Mouse (Mus musculus): ENCODE measurements around the gene Fras1. TPM values are rescaled to one million over a fixed set of nuclear protein-coding genes. Genes with fewer than 3 reads are reported as not detected.

The Fras1 gene
- total RNA-seq, 2 experiments from 2014 or later = 0.17 TPM; not detected in 1

DNA sequence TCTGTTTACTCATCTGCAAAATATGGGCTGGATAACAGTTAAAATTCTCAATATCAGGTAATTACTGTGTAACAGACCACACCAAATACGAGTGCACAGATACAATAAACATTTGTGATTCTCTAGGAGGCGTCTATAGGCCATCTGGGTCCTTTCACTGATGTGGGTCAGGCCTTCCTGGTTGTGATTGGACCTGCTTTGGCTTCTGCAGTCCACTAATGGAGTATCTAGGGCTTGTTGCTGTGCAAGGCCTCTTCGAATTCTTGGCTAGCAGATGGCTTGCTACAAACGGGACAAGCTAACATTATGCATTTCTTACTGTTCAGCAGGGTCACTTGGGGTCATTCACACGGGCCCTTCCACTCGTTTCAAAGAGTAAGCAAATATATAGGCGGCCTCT is 92.7 kb downstream of the Fras1 start:
- no peak for ATAC-seq (replicated peaks; ENCODE audit: low FRiP score, poor library complexity, severe bottlenecking)

DNA sequence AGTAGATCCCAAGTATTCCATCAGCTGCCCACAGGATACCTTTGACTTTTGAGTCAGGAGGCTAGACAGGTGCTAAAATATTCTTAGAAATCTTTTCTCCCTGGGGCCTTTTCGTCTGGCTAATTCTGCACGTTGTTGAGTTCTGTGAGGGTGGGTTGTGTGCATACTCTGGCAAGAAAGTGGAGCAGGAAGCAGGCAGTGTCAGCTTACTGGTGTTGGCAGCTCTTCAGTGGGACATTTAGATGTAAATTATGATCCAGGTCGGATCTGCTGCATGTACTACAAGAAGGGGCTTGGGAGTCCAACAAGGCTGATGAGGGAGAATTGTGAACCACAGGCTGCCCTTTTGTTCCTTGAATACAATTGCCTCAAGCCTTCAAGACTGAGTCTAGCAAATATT is 98.2 kb downstream of the Fras1 start:
- ATAC-seq (replicated peaks; ENCODE audit: low FRiP score, poor library complexity, severe bottlenecking) = no peak

DNA sequence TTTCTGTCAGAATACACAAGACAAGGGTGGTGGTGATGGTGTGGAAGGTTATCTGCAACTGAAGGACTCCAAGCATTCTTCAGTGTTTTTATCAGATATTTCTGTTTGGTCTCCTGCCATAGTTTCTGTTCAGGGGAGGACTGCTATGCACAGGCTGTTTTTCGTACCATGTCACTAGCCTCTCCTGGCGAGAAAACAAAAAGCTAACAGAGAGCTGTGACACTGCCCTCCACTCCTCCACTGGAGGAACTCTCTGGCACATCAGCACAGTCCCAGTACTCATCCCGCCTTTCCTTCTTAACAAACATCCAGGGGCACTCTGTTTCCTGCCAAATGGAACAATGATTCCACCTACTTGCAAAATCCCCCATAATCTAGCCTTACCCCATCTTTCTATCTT is 101.7 kb downstream of the Fras1 start:
- no peak for ATAC-seq (replicated peaks; ENCODE audit: low FRiP score, poor library complexity, severe bottlenecking)

DNA sequence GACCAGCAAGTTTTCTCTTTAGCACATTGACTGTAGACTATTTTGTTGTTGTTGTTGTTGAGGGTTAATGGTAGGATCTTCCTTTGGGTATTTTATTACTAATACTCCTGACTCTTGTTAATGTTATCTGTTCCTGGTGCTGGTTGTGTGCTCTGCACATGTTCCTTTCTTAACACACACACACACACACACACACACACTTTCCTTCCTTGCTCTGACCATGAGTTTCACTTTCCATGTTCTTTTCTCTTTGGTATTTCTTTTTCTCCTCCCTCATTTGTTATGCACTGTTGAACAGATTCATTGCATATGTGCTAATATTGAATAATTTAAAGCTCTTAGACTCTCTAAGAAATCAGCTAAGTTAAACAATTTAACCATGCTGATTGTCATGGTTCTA is 105.2 kb downstream of the Fras1 start:
- ATAC-seq (replicated peaks; ENCODE audit: low FRiP score, poor library complexity, severe bottlenecking) = no peak

DNA sequence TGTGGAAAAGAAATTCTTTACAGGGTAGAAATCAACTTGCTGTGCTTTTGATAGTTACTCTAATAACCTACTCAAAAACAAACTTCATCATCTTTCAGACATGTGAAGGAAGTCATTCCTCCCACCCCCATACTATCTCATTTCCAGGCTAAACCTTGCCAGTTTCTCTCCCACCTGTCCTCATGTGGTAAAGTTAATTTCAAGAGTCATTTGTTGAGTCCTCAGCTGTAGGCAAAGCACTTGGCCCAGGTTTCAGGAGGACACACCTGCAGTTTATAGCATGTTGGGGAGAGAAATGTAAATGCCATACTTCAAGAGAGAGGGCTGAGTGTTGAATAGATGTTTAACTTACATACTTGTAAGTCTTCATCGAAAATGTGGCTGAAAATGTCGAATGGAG is 107.4 kb downstream of the Fras1 start:
- ATAC-seq (replicated peaks; ENCODE audit: low FRiP score, poor library complexity, severe bottlenecking) = no peak

DNA sequence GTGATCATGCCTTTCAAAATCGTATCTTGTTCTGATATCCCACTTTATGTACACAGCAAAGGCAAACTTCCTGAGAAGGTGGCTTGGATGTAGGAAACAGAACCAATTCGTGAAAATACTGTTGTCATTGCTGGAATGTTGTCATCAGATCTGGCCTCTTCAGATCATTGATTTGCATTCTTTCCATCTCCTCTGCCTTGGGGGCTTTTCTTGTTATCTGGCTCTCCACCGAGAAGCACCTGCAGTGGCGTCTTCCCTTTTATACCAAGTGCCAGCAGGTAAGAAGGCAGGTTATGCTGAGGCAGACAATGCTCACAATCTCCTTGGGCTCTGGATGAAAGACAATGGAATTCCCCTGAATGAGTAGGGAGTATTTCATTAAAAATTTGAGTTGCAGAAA is 108.3 kb downstream of the Fras1 start:
- ATAC-seq (replicated peaks; ENCODE audit: low FRiP score, poor library complexity, severe bottlenecking) = no peak

DNA sequence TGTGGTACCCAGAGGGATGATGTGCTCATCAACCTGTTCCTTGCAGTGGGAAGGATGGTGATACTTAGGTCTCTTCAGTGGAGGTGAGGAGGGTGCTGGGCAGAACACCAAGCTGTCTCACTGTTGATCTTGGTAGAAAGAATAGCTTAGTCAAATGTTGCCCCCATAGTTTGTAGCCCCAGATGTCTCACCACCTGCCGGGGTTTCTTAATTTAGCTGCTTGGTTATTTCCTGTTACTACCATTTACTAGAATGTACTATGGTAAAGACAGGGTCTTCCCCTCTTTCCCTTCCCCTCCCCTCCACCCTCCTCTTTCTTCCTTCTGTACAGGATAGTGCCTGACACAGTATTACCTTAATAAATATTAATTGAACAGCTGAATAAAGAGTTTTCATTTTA is 118.7 kb downstream of the Fras1 start:
- ATAC-seq (replicated peaks; ENCODE audit: low FRiP score, poor library complexity, severe bottlenecking) = no peak

DNA sequence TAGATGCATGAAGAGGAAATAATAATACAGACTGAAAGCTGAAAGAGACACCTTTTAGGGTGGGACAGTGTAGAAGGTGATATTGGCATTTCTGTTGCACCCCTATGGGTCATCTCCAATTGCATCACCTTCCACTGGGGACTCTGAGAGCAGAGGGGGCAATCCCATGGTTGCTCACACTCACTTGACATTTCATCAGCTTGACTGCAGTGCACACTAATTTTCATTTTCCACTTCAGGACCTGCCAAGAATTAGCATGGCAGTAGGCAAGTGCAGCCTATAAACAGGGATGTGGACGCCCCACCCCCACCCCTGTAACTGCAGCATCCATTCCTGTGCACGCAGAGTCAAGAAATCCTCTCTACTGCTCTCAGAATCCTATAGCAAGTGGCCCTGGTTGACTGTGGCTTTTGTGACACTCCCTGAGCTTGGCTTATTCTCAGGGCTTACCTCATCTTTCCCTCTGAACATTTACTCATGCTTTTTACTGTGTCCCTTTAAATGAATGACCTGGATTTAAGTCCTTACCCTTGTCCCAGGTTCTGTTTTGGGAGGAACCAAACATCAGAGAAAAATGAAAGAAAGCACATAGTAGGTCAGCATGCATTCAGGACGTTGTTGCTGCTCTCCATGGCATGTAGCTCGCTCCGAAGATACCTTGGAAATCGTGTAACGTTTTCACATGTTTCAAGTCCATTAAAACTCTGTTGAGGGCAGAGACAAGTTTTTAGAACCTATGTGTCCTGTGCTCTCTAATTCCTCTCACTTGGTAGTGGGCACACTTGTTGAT is 120.9 kb downstream of the Fras1 start:
- ATAC-seq (replicated peaks; ENCODE audit: low FRiP score, poor library complexity, severe bottlenecking) = no peak

DNA sequence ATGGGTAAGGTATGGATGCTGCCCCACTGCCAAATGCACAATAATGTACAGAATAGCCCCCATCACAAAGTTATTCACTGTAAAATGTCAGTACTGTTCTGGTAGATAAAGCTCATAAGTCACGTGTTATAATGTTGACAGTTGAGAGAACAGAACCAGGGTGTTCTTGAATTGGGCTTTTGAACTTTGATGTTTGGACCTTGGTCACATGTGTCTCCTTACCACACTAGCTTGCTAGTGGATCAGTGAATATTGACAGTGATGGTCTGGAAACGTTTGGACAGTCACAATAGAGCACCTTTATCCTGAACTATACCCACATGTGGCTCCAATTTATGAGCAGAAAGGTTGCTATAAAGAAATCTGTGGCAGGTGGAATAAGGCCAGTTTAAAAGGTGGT is 124.3 kb downstream of the Fras1 start:
- no peak for ATAC-seq (replicated peaks; ENCODE audit: low FRiP score, poor library complexity, severe bottlenecking)

DNA sequence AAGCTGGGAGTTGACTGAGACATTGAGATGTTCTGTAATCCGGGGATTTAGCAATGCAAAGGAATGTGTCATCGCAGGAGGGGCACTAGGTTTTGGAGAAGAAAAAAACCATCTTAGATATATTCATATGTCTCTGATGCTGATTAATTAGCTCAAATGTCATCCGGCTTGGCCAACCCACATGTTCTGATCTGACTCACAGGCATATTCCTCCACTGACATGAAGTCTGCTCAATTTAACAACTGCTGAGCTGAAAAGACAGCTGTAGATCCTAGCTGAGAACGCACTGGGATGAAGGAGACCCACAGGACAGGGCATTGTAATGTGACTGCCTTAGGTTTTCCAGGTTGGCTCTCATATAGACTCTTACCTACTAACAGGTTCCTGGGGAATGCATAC is 128.0 kb downstream of the Fras1 start:
- ATAC-seq (replicated peaks; ENCODE audit: low FRiP score, poor library complexity, severe bottlenecking) = no peak

DNA sequence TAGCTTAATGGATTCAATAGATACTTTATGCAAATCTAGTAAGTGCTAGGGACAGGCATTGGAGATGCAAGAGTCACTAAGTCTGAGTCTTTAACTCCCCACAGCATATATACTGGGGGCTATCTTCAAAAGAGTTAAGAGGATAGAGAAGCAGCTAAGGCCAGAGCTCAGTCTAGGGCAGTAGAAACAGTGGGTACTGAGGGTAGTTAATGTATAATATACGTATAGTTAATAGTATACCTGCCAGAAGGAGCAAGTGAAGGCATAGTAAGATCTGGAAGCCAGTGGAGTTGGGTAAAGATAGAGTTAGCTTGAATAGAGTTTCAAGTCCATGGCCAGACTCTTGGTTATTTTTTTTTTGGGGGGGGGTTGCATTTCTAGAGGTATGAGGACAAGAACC is 128.6 kb downstream of the Fras1 start:
- ATAC-seq (replicated peaks; ENCODE audit: low FRiP score, poor library complexity, severe bottlenecking) = no peak

DNA sequence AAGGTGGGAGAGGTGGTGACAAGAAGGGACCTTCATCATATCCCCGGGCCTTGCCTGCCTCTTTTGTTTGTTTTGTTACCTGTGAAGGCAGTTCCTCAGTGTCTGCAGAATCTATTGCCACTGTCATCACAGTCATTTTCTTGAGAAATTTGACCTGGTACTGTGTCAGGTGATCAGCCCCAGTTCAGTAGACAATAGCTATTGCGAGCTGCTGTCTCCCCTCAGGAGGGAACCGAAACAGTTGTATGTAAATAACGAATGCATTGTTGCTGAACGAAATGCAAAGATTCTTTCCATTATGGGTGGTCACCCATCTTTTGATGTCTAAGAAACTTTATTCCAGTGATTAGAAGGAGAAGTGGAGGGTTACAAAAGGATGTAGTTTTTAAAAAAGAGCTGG is 137.2 kb downstream of the Fras1 start:
- no peak for ATAC-seq (replicated peaks; ENCODE audit: low FRiP score, poor library complexity, severe bottlenecking)

DNA sequence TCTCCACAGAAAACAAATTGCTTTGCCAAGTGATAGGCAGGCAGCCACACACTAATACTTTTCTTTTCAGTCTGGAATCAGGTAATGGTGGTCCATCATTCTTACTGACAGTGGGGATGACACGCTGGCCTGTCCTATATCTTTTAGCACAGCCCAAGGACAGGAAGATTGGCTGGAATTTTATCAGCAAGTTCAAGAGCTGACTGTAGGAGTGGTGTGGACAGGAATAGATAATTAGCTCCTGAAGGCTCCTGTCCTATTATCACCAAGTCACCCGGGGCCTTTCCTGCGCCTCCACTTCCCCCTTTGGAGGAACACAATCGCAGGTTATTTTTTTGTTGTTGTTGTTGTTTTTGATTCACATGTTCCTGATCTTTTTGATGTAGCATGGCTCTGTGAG is 139.6 kb downstream of the Fras1 start:
- no peak for ATAC-seq (replicated peaks; ENCODE audit: low FRiP score, poor library complexity, severe bottlenecking)

DNA sequence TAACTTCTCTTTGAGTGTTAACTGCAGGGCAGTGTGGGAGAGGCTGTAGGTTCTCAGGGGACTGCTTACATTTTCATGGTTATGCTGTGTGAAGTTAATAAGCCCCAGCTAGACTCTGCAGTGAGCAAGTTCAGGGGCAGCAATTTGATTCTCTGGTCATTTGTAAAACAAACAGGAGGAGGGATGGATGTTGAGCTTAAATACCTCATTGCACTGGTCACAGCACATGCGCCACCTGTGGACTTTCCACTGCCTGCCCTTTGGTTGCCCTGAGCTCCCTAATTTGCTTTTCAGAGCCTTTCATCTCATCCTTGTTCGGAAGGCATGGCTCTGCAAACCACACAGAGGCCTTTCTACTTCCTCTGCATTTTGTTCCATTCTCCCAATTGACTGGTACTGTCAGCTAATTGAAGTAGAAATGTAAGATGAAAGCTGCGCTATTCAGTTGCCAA is 142.1 kb downstream of the Fras1 start:
- no peak for ATAC-seq (replicated peaks; ENCODE audit: low FRiP score, poor library complexity, severe bottlenecking)

DNA sequence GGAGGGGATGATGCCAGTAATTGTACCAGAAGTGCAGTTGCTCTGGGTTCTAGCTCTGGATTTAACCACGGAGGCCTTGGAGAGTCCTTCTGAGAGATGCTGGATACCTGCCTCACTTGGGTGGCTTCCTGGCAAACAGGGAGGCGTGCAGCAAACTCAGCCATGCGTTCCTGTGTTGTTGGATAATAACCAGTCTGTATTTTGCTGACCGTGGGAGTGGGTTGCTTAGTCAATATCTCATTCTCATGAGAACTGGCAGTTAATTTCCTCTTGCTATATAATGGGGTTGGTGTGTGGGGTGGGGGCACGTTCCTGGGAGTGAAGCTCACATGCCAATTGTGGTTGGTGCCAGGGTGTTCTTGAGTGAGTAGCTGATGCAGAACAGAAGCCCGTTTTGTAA is 142.6 kb downstream of the Fras1 start:
- no peak for ATAC-seq (replicated peaks; ENCODE audit: low FRiP score, poor library complexity, severe bottlenecking)

DNA sequence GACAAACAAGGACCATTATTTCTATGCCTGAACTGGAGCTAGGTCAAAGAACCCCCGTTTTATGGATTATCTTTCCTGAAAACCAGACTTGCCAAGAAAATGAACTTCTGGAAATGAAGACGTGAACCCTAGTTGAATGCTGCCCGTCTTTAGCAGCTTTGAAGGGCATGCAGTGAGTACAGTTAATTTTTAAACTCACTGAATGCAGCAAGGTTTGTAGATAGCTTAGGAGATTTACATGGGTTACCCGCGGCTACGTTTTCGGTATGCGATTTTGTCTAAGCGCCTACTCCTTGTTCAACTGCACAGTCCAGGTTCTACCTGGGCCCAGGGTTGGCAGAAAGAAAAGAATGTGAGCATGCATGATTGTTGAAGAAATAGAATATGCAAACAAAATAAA is 147.8 kb downstream of the Fras1 start:
- ATAC-seq (replicated peaks; ENCODE audit: low FRiP score, poor library complexity, severe bottlenecking) = no peak

DNA sequence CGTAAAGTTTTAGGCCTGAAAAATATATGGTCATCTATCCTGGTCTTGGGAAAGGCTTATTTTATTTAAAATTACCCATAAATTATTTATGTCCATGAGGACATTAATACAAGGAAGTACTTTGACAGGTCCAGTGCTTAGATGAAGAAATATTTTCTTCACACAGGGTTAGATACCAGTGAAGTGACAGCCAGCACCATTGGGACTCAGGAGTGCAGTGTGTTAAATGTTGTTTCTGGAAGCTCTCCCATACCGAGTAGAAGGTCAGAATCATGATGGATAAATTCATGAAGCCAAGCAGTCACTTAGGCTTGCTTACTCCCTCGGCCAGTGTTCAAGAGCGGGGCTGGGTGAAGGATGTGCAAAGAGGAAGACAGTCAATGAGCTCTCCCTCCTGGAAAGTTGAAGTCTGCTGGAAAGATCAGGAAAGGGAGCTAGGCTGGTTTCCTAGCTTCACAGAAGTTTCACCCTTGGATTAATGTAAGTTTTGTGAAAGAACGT is 149.2 kb downstream of the Fras1 start:
- ATAC-seq (replicated peaks; ENCODE audit: low FRiP score, poor library complexity, severe bottlenecking) = no peak

DNA sequence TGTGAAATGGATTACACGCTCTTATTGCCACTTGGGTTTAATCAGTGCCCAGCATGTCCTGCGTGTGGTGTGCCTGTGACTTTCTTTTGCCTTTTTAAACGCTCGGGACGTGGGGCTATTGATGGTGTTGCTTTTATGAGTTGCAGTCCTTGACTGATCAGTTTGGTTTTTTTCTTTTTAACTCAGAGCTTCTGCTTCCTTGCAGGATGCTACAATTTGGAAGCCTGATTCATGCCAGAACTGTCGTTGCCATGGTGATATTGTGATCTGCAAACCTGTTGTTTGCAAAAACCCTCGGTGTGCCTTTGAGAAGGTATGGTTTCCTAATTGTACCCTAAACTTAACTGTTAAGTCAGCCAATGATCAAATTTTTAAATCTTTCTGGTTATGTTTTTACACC is 154.5 kb downstream of the Fras1 start:
- ATAC-seq (replicated peaks; ENCODE audit: low FRiP score, poor library complexity, severe bottlenecking) = no peak

DNA sequence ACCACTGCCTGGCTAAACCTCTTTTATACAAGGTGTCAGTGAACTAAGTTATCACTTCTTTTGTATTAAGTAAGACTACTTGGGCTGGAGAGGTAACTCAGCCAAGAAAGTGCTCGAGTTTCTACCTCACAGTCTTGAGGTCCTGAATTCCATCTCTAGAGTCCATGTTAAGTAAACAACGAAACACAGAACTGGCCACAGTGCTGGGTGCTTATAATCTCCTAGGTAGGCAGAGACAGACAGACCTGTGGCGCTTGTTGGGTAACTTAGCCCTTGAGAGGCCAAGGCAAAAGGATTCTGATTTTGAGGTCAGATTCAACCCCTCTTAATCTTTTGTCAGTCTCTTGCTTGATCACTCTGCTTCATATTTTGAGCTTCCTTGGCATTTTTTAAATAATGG is 156.8 kb downstream of the Fras1 start:
- ATAC-seq (replicated peaks; ENCODE audit: low FRiP score, poor library complexity, severe bottlenecking) = no peak

DNA sequence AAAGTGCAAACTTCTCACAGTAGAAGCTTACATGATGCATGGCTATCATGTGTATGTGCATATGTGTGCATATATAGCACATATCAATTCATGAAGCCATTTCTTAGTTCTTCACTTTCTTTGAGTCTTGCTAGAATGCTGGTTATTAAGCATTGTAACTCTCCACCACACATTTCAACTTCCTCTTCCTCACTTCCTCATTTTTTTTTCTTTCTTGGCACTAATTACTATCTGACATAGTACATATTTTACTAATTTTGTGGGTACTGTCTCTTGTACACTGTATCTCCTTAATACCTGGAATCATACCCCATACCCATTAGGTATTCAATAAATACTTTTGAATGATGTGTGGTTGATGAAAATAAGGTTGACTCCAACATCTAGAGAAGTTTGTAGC is 158.2 kb downstream of the Fras1 start:
- ATAC-seq (replicated peaks; ENCODE audit: low FRiP score, poor library complexity, severe bottlenecking) = no peak

DNA sequence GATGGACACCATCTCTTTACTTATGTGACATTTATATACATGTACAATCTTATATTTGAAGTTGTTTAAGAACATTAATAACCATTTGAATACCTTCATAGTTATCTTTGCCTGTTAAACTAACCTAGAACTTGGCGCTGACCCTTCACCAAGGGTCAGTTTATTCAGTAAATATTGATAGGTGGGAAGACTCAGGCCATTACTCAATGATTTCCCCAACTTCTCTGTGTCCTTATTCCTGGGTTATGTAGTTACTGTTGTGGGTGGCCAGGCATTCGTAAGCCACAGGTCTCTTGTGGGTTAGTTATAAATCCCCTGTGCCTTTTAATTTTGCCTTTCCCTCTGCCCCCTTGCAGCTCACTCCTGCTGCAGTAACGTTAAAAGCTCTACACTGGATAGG is 162.8 kb downstream of the Fras1 start:
- no peak for ATAC-seq (replicated peaks; ENCODE audit: low FRiP score, poor library complexity, severe bottlenecking)

DNA sequence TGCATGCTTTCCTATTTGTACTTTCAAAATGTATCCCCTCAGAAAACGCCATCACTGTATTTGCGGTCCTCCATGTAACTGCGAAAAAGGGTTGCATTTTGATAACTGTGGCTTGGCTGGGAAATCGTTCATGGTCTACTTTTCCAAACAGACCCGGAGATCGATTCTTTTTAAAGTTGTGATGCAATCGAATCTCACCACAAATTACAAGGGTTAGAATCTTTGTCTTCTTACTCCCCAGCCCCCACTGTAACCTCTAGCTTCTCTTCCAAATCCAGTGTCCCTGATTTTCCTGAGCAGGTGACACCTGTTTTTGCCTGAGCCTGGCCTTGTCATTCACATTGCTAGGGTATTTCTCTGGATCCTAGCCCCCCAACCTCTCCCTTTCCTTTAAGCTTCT is 163.2 kb downstream of the Fras1 start:
- ATAC-seq (replicated peaks; ENCODE audit: low FRiP score, poor library complexity, severe bottlenecking) = no peak

All from erythroblast, adult 5-6 weeks (primary cell).